Mouse (Mus musculus) adrenal gland, adult 18-20 months (tissue): ENCODE measurements around the gene Mef2c. TPM values are rescaled to one million over a fixed set of nuclear protein-coding genes. Genes with fewer than 3 reads are reported as not detected.

Source experiments
- DNase-seq, 2 experiments: peaks; one replicate each; pipeline ENCODE4 v3.0.0; 2021 to 2022; ENCODE audit warnings: low spot score in 2 of 2
- total RNA-seq, 2 experiments: library from RNA; stranded (reverse); gene quantifications; 1 replicate in 1 of 2; 2 replicates in 1 of 2; pipeline ENCODE4 v1.2.3; 2021

Mef2c gene
- total RNA-seq, 2 experiments from 2014 or later: 25.8 to 30.8 TPM

- no peak for DNase-seq
These were observed 156.9 kb downstream of the Mef2c start for GRCm38 (mm10) chr13:83660722-83661121.

DNA sequence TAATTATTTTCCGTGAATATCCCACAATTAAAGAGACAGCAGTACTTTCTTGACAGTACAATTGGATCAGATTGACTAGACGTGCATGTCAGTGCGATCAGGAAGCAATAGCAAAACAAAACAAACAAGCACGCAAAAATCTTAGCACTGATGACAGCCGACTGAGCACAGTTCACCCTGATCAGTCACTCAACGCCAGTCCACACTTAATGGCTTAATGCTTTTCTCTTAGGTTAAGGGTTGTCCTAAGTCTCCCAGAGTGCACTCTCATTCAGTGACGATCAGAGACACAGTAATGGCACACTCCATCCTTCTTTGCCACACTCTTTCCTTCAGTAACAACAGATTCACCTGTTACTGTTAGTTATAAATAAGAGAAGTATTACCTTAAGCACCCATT is 157.3 kb downstream of the Mef2c start:
- DNase-seq: no peak

GRCm38 (mm10) chr13:83662089-83662551 is 158.3 kb downstream of the Mef2c start:
- no peak for DNase-seq

DNA sequence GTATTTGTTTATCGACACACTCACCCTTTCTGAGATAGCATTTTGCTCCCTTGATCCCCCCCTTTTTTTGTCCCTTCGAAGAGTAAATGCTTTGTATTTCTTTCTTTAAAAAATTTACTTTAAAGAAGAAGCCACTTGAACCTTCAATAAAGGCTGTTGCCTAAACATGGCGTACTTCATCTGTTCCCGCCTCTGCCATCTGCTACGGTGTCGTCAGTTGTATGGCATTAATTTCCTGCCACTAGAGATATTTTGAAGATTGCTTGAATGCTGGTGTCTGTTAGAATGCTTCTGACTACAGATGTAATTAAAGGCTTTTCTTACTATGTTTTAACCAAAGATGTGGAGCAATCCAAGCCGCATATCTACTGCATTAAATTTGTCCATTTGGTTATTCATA is 162.3 kb downstream of the Mef2c start:
- DNase-seq: no peak

DNA sequence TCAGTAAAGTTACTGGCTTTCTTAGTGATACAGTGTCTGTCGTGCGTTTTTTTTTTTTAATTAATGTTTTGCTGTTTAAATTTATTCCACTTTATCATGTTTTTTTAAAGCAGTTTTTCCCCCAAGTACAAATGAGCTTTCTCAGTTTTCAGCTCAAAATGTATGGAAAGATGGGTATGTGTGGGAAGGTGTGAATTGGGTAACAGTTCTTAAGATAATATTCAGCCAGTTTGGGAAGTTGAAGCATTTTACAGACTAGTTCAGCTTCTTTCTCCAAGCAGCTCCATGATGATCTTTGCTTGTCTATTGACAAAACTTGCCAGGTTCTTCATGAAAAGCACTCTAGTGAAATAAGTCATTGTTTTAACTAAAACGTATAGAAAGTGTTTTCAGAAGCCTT is 163.2 kb downstream of the Mef2c start:
- no peak for DNase-seq

DNA sequence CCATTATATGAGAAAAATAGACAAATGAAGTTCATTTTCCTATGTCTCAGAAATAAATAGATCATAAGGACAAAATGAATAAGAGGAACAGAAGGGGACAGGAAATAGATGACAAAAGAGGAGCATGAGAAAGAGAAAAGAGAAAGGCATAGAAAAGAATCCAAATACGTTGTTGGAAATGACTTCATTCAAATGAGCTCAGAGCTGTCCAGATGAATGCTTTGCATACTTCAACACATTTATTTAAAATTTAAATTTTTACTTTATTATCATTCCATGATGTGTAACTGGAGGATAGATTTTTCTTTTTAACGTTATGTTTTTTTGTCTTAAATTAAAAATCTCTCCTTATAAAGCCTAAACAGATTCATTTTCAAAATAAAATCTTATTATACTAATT is 203.8 kb downstream of the Mef2c start:
- no peak for DNase-seq

DNA sequence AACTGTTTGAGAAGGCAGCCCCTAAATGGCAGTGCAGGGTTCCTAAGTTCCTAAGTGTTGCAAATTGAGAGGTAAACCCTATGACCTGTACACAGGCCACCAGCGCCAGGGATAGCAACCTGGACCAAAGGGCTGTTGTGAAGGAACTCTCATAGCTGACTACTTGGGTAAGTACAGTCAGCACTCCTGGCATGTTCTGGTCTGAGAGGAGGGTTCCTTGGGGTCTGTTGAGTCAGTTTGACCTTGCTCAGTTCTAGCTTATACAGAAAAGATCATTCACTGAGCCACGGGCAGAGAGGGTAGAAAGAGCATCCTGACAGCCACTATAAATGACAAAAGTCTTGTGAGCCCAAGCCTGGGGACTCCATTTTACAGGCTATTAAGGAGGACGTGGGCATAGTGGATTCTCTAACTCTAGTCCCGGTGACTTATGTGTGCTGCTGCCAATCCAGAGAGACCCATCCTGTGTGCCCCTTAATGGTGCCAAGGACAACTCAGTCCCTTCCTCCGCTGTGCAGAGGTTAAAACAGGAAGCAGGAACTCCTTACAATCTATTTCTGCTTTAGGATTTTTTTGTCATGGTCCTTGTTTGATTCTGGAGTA is 209.0 kb downstream of the Mef2c start:
- DNase-seq: no peak

- DNase-seq: no peak
These were observed 209.9 kb downstream of the Mef2c start for GRCm38 (mm10) chr13:83713661-83714291.

DNA sequence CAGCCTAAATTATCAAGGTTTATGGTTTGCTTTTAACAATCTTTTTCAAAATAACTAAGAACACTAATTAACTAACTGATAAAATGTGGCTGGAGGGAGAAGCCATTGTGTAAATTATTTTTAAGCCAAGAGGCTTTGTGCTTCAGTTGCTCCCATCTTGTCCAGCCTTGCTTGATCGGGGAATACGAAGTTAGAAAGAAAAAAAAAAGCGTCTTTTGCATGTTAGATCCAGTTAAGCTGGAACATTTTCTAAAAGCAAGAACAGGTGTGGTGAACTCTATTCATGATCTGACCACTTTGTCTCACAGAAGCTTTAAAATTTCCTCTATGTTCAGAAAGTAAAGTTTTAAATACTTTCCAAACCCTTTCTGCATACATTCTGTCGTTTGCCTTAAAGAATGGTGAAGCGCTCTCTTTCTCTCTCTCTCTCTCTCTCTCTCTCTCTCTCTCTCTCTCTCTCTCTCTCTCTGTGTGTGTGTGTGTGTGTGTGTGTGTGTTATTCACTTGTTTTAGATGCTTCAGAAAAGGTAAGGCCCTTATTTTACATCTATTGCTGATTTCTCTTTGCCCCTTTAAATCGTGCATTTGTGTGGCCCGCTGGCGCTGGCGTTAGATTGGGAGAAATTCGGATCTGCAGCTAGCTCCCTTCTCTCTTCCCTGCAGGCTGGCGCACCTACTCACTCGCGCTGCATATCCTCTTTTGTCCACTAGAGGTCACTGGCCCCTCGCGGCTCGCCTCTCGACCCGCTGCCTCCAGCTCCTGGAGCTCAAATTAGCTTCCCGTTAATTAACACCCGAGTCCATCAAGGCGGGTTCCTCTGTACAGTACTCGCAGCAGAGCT is 210.9 kb downstream of the Mef2c start:
- DNase-seq: peak; percentile 76

DNA sequence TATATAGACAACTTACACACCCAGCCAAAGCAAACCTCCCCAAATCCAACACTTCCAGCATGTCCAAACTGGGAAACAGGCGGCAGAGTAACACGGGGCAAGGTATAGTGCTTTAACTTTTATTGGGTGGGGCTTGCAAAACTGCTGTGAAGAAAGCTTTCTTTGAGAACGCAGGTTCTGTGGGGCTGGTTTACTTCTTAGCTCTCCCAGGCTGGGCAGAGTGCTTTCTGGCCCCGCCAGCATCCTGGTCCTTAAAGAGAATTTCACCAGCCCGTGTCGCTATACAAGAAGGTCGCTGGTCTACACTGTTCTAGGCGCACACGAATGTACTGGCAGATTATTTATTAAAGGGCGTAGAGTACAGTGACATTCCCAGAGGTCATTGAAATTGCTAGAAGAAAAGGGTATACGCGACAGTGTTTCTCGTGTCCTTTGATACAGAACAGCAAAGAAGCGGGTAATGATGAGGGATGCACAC is 211.5 kb downstream of the Mef2c start:
- DNase-seq: no peak

DNA sequence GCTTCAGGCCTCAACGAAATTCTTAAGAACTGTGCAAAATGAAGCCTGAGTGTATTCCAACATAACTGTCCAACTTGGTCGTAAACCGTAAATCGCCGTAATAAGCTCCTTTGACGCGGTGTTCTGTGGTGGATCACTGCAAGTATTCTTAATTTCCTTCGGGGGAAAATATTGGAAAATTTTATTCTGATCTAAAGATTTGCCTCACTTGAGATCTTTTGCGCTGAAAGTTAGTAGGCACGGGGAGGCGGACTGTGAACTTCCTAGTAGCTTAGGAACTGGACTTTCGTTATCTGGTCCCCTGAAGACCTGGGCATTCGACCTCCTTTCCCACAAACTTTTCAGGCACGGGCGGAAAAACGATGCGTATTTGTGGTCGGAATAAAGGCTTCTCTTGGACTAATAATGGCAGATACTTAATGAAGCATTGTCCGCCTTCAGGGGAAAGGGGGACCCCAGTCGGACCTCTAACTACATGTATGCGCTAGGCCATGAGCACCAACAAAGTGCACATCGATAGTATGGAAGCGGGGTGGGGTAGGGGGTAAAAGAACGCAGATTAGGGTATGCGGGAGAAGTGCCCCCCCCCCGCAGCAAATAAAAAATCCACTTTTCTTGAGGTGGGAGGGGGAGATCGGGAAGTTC is 212.3 kb downstream of the Mef2c start:
- no peak for DNase-seq
